Mouse (Mus musculus): ENCODE results near the gene Gm29427. TPM values are rescaled to one million over a fixed set of nuclear protein-coding genes. Genes with fewer than 3 reads are reported as not detected.
"Not testable (repeated sequence)": the region's sequence is repeated elsewhere in the genome, so short reads cannot be mapped to it uniquely, and the experiment has no call there.

Gene Gm29427
- polyA plus RNA-seq, 1 experiment from 2014 or later = not detected

GRCm38 (mm10) chr1:130659641-130660040 lies 56.0 kb downstream of the Gm29427 start:
- not testable (repeated sequence) for H3K4me2 ChIP-seq; H3K4me1 ChIP-seq; H3K9me3 ChIP-seq; H3K27ac ChIP-seq (replicated peaks); H3K4me3 ChIP-seq; H3K9ac ChIP-seq; ATAC-seq (ENCODE audit: extremely low read depth, insufficient number of reproducible peaks, low FRiP score, low TSS enrichment); H3K27me3 ChIP-seq (replicated peaks); H3K36me3 ChIP-seq
- 24% methylated on average over 5 of the region's 5 CpGs for WGBS

- WGBS = 63% methylated on average over 4 of the region's 4 CpGs
- Histone ChIP-seq H3K4me2 (no peak overlapping the region), H3K4me3 (no peak overlapping the region), H3K9ac (no peak overlapping the region), H3K9me3 (no peaks in the 10 kb centered on the region), H3K36me3 (no peaks in the 10 kb centered on the region), H3K4me1 (no peaks in the 10 kb centered on the region), H3K27ac (replicated peaks) (no peak overlapping the region), H3K27me3 (replicated peaks) (no peaks in the 10 kb centered on the region)
- no peak for ATAC-seq (ENCODE audit: extremely low read depth, insufficient number of reproducible peaks, low FRiP score, low TSS enrichment)
Measured at GRCm38 (mm10) chr1:130644103-130644502, 71.5 kb downstream of the Gm29427 start.

GRCm38 (mm10) chr1:130640967-130641366 lies 74.6 kb downstream of the Gm29427 start:
- Histone ChIP-seq H3K4me1 (no peaks in the 10 kb centered on the region), H3K9me3 (no peaks in the 10 kb centered on the region)
- no peak for ATAC-seq (ENCODE audit: extremely low read depth, insufficient number of reproducible peaks, low FRiP score, low TSS enrichment)

GRCm38 (mm10) chr1:130633761-130634410 lies 81.7 kb downstream of the Gm29427 start:
- Histone ChIP-seq H3K4me2 (peak overlapping the region; percentile 31), H3K9me3 (no peaks in the 10 kb centered on the region), H3K27me3 (replicated peaks) (no peaks in the 10 kb centered on the region), H3K27ac (replicated peaks) (no peak overlapping the region), H3K9ac (no peak overlapping the region), H3K4me3 (no peak overlapping the region; the same call in 1 of the 2 replicates), H3K36me3 (no peaks in the 10 kb centered on the region), H3K4me1 (no peaks in the 10 kb centered on the region)
- WGBS = 28% methylated on average over 16 of the region's 16 CpGs
- ATAC-seq (ENCODE audit: extremely low read depth, insufficient number of reproducible peaks, low FRiP score, low TSS enrichment) = no peak

More at GRCm38 (mm10) chr1:130640967-130641366, 74.6 kb downstream of the Gm29427 start:
- no peak overlapping the region for H3K4me3 ChIP-seq
- H3K36me3 ChIP-seq = no peaks in the 10 kb centered on the region
- no peak overlapping the region for H3K4me2 ChIP-seq
- no peaks in the 10 kb centered on the region for H3K27me3 ChIP-seq (replicated peaks)
- H3K9ac ChIP-seq = no peak overlapping the region
- no peak overlapping the region for H3K27ac ChIP-seq (replicated peaks)

GRCm38 (mm10) chr1:130633316-130633715 lies 82.3 kb downstream of the Gm29427 start:
- Histone ChIP-seq H3K27me3 (replicated peaks) (no peaks in the 10 kb centered on the region), H3K27ac (replicated peaks) (no peak overlapping the region), H3K9me3 (no peaks in the 10 kb centered on the region), H3K36me3 (no peaks in the 10 kb centered on the region), H3K4me2 (no peak overlapping the region), H3K4me3 (no peak overlapping the region), H3K9ac (no peak overlapping the region), H3K4me1 (no peaks in the 10 kb centered on the region)
- no peak for ATAC-seq (ENCODE audit: extremely low read depth, insufficient number of reproducible peaks, low FRiP score, low TSS enrichment)
- 73% methylated on average over 8 of the region's 8 CpGs for WGBS

GRCm38 (mm10) chr1:130629521-130629920 lies 86.1 kb downstream of the Gm29427 start, which contains the start of gene Zp3r:
Gene Zp3r, minus strand, starts transcription at chr1:130629621.
- no peaks in the 10 kb centered on the region for H3K9me3 ChIP-seq
- WGBS = 67% methylated on average over 2 of the region's 2 CpGs
- no peaks in the 10 kb centered on the region for H3K27me3 ChIP-seq (replicated peaks)
- no peak within 1 kb of the TSS for H3K9ac ChIP-seq
- H3K4me2 ChIP-seq = no peak within 1 kb of the TSS
- H3K4me3 ChIP-seq = no peak within 1 kb of the TSS
- H3K36me3 ChIP-seq = no peaks in the 10 kb centered on the region
- H3K27ac ChIP-seq (replicated peaks) = no peak within 1 kb of the TSS
- H3K4me1 ChIP-seq = no peaks in the 10 kb centered on the region
- no peak for ATAC-seq (ENCODE audit: extremely low read depth, insufficient number of reproducible peaks, low FRiP score, low TSS enrichment)

Other genes starting within 250 kb of the Gm29427 start
- gene Zp3r, start 86.2 kb downstream of the Gm29427 start, polyA plus RNA-seq (2015; fragmentation: Nextera tagmentation; extraction: Ambion mirVana) = not detected in 2 replicates
- 0.09 TPM in 1 of 2 replicates, not detected in the other for gene C4bp, start 54.2 kb downstream of the Gm29427 start, polyA plus RNA-seq (2015; fragmentation: Nextera tagmentation; extraction: Ambion mirVana)
- 9.4 and 10.1 TPM in 2 replicates for gene Yod1, start 1.5 kb upstream of the Gm29427 start, polyA plus RNA-seq (2015; fragmentation: Nextera tagmentation; extraction: Ambion mirVana)
- gene Pfkfb2, start 13.5 kb upstream of the Gm29427 start, polyA plus RNA-seq (2015; fragmentation: Nextera tagmentation; extraction: Ambion mirVana) = 5.3 and 6.7 TPM in 2 replicates
- 1.0 TPM in 2 replicates for gene AA986860, start 16.2 kb upstream of the Gm29427 start, polyA plus RNA-seq (2015; fragmentation: Nextera tagmentation; extraction: Ambion mirVana)
- gene Fcamr, start 85.1 kb upstream of the Gm29427 start, polyA plus RNA-seq (2015; fragmentation: Nextera tagmentation; extraction: Ambion mirVana) = 0.10 TPM in 1 of 2 replicates, not detected in the other
- not detected in 2 replicates for gene Pigr, start 110.9 kb upstream of the Gm29427 start, polyA plus RNA-seq (2015; fragmentation: Nextera tagmentation; extraction: Ambion mirVana)
- 1.1 TPM in 2 replicates for gene Fcmr, start 149.9 kb upstream of the Gm29427 start, polyA plus RNA-seq (2015; fragmentation: Nextera tagmentation; extraction: Ambion mirVana)
- gene Il24, start 171.7 kb upstream of the Gm29427 start, polyA plus RNA-seq (2015; fragmentation: Nextera tagmentation; extraction: Ambion mirVana) = not detected in 2 replicates
- not detected in 2 replicates for gene Il20, start 195.7 kb upstream of the Gm29427 start, polyA plus RNA-seq (2015; fragmentation: Nextera tagmentation; extraction: Ambion mirVana)
- not detected in 2 replicates for gene Il19, start 224.3 kb upstream of the Gm29427 start, polyA plus RNA-seq (2015; fragmentation: Nextera tagmentation; extraction: Ambion mirVana)

Measured in heart, embryonic 13.5 days (tissue).